Mouse (Mus musculus) forebrain, embryonic 10.5 days (tissue): ENCODE data around the gene Sbk3. TPM values are rescaled to one million over a fixed set of nuclear protein-coding genes. Genes with fewer than 3 reads are reported as not detected.
A peak's percentile ranks its signal among the peaks of the same experiment; 100 is the strongest.

Experiments
- DNase-seq: peaks from one replicate; pipeline ENCODE4 v3.0.0-alpha.2; 2017; ENCODE audit warnings: low spot score; ENCODE audit errors: extremely low spot score
- H3K27ac ChIP-seq: fragments of 300-500 bp; sonication (generic); 2 replicates; pipeline ENCODE4 v1.5.1; 2016; ENCODE audit warnings: mild to moderate bottlenecking
- H3K27me3 ChIP-seq: fragments of 300-500 bp; sonication (generic); 2 replicates; pipeline ENCODE4 v1.6.1; 2016; ENCODE audit warnings: mild to moderate bottlenecking; ENCODE audit not compliant: poor library complexity, severe bottlenecking
- H3K36me3 ChIP-seq: fragments of 300-500 bp; sonication (generic); replicated peaks from 2 replicates; pipeline ENCODE4 v1.6.1; 2016; ENCODE audit warnings: mild to moderate bottlenecking, moderate library complexity
- H3K4me1 ChIP-seq: fragments of 300-500 bp; sonication (generic); 2 replicates; pipeline ENCODE4 v1.6.1; 2016
- H3K4me3 ChIP-seq: fragments of 300-500 bp; sonication (generic); 2 replicates; pipeline ENCODE4 v1.5.1; 2016; ENCODE audit warnings: mild to moderate bottlenecking, moderate library complexity
- H3K9me3 ChIP-seq: fragments of 300-500 bp; sonication (generic); 2 replicates; pipeline ENCODE4 v1.6.1; 2016; ENCODE audit warnings: mild to moderate bottlenecking, moderate library complexity
- WGBS: fragments of 180-500 bp; shearing (Covaris S2); methylation state at CpG from one replicate; pipeline ENCODE4 v1.1.7; 2016; 5-methylcytosine and 5-hydroxymethylcytosine counted together
- polyA plus RNA-seq: library from polyadenylated mRNA; unstranded; fragments of >200 nt; fragmentation: Nextera tagmentation; extraction: Ambion mirVana; gene quantifications from 2 replicates; pipeline ENCODE4 v1.2.1, GENCODE M21; 2016

Sbk3 gene
- polyA plus RNA-seq, 1 experiment from 2014 or later = not detected

GRCm38 (mm10) chr7:4940068-4940479 is 30.9 kb downstream of the Sbk3 start:
- H3K9me3 ChIP-seq = no peaks in the 10 kb centered on the region; the same call in 1 of the 2 replicates
- H3K27me3 ChIP-seq = no peaks in the 10 kb centered on the region
- peak; percentile 81 for DNase-seq
- no peaks in the 10 kb centered on the region for H3K36me3 ChIP-seq
- 20% methylated on average over 9 of the region's 9 CpGs for WGBS
- peaks cover 7% of the 10 kb centered on the region for H3K4me1 ChIP-seq
- no peak overlapping the region for H3K4me3 ChIP-seq
- no peak overlapping the region for H3K27ac ChIP-seq

GRCm38 (mm10) chr7:4938456-4938855 is 32.5 kb downstream of the Sbk3 start:
- H3K27ac ChIP-seq = no peak overlapping the region
- H3K9me3 ChIP-seq = peaks cover 9% of the 10 kb centered on the region
- H3K4me3 ChIP-seq = no peak overlapping the region
- no peaks in the 10 kb centered on the region for H3K27me3 ChIP-seq
- peaks cover 4% of the 10 kb centered on the region for H3K4me1 ChIP-seq
- WGBS = 35% methylated on average over 2 of the region's 2 CpGs
- DNase-seq = peak; percentile 68
- no peaks in the 10 kb centered on the region for H3K36me3 ChIP-seq

GRCm38 (mm10) chr7:4937392-4937791 is 33.6 kb downstream of the Sbk3 start:
- no peak for DNase-seq
- Histone ChIP-seq H3K27me3 (no peaks in the 10 kb centered on the region), H3K4me3 (no peak overlapping the region), H3K27ac (no peak overlapping the region), H3K9me3 (peaks cover 9% of the 10 kb centered on the region), H3K4me1 (no peaks in the 10 kb centered on the region), H3K36me3 (no peaks in the 10 kb centered on the region)
- 88% methylated on average over 11 of the region's 11 CpGs for WGBS

GRCm38 (mm10) chr7:4936832-4937231 is 34.1 kb downstream of the Sbk3 start:
- 85% methylated on average over 10 of the region's 10 CpGs for WGBS
- no peak overlapping the region for H3K27ac ChIP-seq

GRCm38 (mm10) chr7:4934160-4934914 is 36.6 kb downstream of the Sbk3 start:
- no peak overlapping the region for H3K27ac ChIP-seq
- H3K9me3 ChIP-seq = peaks cover 9% of the 10 kb centered on the region
- no peak for DNase-seq
- H3K36me3 ChIP-seq = no peaks in the 10 kb centered on the region
- no peak overlapping the region for H3K4me3 ChIP-seq
- H3K27me3 ChIP-seq = no peaks in the 10 kb centered on the region
- no peaks in the 10 kb centered on the region for H3K4me1 ChIP-seq
- WGBS = 88% methylated on average over 4 of the region's 4 CpGs

More at GRCm38 (mm10) chr7:4936832-4937231, 34.1 kb downstream of the Sbk3 start:
- Histone ChIP-seq H3K4me1 (no peaks in the 10 kb centered on the region), H3K36me3 (no peaks in the 10 kb centered on the region), H3K27me3 (no peaks in the 10 kb centered on the region), H3K9me3 (peaks cover 9% of the 10 kb centered on the region), H3K4me3 (no peak overlapping the region)
- no peak for DNase-seq

- DNase-seq = no peak
- no peaks in the 10 kb centered on the region for H3K36me3 ChIP-seq
- no peak overlapping the region for H3K4me3 ChIP-seq
- WGBS = 89% methylated on average over 12 of the region's 12 CpGs
- no peak overlapping the region for H3K27ac ChIP-seq
- peaks cover 9% of the 10 kb centered on the region for H3K9me3 ChIP-seq
- no peaks in the 10 kb centered on the region for H3K27me3 ChIP-seq
- H3K4me1 ChIP-seq = peaks cover 2% of the 10 kb centered on the region; the same call in 1 of the 2 replicates
These were observed 37.9 kb downstream of the Sbk3 start for GRCm38 (mm10) chr7:4933103-4933502.

- no peak overlapping the region for H3K4me3 ChIP-seq
- H3K36me3 ChIP-seq = no peaks in the 10 kb centered on the region
- H3K4me1 ChIP-seq = peaks cover 44% of the 10 kb centered on the region
- 0 out of 2 replicates have a peak, but pooled peaks cover 4% of the 10 kb centered on the region for H3K9me3 ChIP-seq
- H3K27me3 ChIP-seq = no peaks in the 10 kb centered on the region
- no peak for DNase-seq
- no peak overlapping the region for H3K27ac ChIP-seq
- 86% methylated on average over 17 of the region's 17 CpGs for WGBS
These were observed 42.6 kb downstream of the Sbk3 start for GRCm38 (mm10) chr7:4928323-4928722.

- no peaks in the 10 kb centered on the region for H3K36me3 ChIP-seq
- H3K27ac ChIP-seq = peak overlapping the region; percentile 92
- no peak for DNase-seq
- peaks cover 50% of the 10 kb centered on the region for H3K4me1 ChIP-seq
- H3K9me3 ChIP-seq = 0 out of 2 replicates have a peak, but pooled peaks cover 4% of the 10 kb centered on the region
- no peaks in the 10 kb centered on the region for H3K27me3 ChIP-seq
- 68% methylated on average over 8 of the region's 8 CpGs for WGBS
- no peak overlapping the region for H3K4me3 ChIP-seq
These were observed 43.3 kb downstream of the Sbk3 start for GRCm38 (mm10) chr7:4927711-4928110.

- Histone ChIP-seq H3K36me3 (no peaks in the 10 kb centered on the region), H3K27ac (peak overlapping the region; percentile 92), H3K27me3 (no peaks in the 10 kb centered on the region), H3K9me3 (0 out of 2 replicates have a peak, but pooled peaks cover 4% of the 10 kb centered on the region), H3K4me3 (0 out of 2 replicates have a peak overlapping the region, but pooled peaks have one; percentile 29), H3K4me1 (peaks cover 59% of the 10 kb centered on the region)
- no peak for DNase-seq
- 75% methylated on average over 16 of the region's 16 CpGs for WGBS
These were observed 44.1 kb downstream of the Sbk3 start for GRCm38 (mm10) chr7:4926849-4927248.

GRCm38 (mm10) chr7:4925441-4926381 is 45.3 kb downstream of the Sbk3 start, which contains the start of gene Ssc5d:
Gene Ssc5d (plus strand): TSS chr7:4925785.
- H3K27ac ChIP-seq = peak within 1 kb of the TSS; percentile 92
- DNase-seq = peak; percentile 53
- H3K36me3 ChIP-seq = peaks cover 11% of the 10 kb centered on the region
- H3K9me3 ChIP-seq = 0 out of 2 replicates have a peak, but pooled peaks cover 4% of the 10 kb centered on the region
- H3K4me1 ChIP-seq = peaks cover 70% of the 10 kb centered on the region
- H3K4me3 ChIP-seq = peak within 1 kb of the TSS; percentile 53
- WGBS = 2% methylated on average over 6 of the region's 6 CpGs
- H3K27me3 ChIP-seq = no peaks in the 10 kb centered on the region

GRCm38 (mm10) chr7:4924891-4925301 is 46.1 kb downstream of the Sbk3 start:
- H3K27ac ChIP-seq = peak overlapping the region; percentile 92
- H3K36me3 ChIP-seq = peaks cover 19% of the 10 kb centered on the region
- H3K4me3 ChIP-seq = peak overlapping the region; percentile 53
- H3K4me1 ChIP-seq = peaks cover 76% of the 10 kb centered on the region
- H3K27me3 ChIP-seq = no peaks in the 10 kb centered on the region
- WGBS = 14% methylated on average over 3 of the region's 4 CpGs
- no peak for DNase-seq
- peaks cover 4% of the 10 kb centered on the region; the same call in 1 of the 2 replicates for H3K9me3 ChIP-seq

- peak overlapping the region; percentile 92 for H3K27ac ChIP-seq
- no peaks in the 10 kb centered on the region for H3K27me3 ChIP-seq
- H3K4me3 ChIP-seq = peak overlapping the region; percentile 53
- H3K4me1 ChIP-seq = peaks cover 77% of the 10 kb centered on the region
- WGBS = 4% methylated on average over 4 of the region's 4 CpGs
- H3K9me3 ChIP-seq = peaks cover 4% of the 10 kb centered on the region; the same call in 1 of the 2 replicates
- H3K36me3 ChIP-seq = peaks cover 23% of the 10 kb centered on the region
- DNase-seq = no peak
These were observed 46.5 kb downstream of the Sbk3 start for GRCm38 (mm10) chr7:4924483-4924882.
